Mouse (Mus musculus): ENCODE results near the gene Pbld1.

DNA sequence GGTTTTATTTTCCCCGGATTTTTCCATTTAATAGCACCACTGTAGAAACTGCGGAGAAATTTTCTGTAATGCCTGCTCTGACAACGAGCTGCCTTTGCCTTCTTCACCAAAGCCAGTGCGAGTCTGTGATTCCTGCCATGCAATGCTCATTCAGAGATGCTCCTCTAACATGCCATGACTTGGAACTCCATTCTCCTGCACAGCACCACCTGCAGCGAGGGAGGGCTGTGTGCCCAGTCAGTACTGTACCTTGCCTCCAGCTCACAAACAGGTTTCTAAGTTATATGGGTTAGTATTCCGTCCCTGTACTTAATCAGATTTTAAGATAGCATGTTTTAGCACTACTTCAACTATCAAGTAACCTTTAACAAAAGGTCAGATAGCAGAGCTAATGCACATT is 48.4 kb upstream of the Pbld1 start:
- TF ChIP-seq TAL1 (IDR thresholded peaks at IDR 0.05; ENCODE audit: low read length): no peak
- TF ChIP-seq GATA1 (IDR thresholded peaks at IDR 0.05; ENCODE audit: low read length): no peak

Measured in erythroblast, embryonic 14.5 days (primary cell).